Mouse (Mus musculus): Measurements from ENCODE around the gene Rbm19. TPM values are rescaled to one million over a fixed set of nuclear protein-coding genes. Genes with fewer than 3 reads are reported as not detected.

The Rbm19 gene
- total RNA-seq, 2 experiments from 2014 or later = 18.4 to 18.5 TPM

DNA sequence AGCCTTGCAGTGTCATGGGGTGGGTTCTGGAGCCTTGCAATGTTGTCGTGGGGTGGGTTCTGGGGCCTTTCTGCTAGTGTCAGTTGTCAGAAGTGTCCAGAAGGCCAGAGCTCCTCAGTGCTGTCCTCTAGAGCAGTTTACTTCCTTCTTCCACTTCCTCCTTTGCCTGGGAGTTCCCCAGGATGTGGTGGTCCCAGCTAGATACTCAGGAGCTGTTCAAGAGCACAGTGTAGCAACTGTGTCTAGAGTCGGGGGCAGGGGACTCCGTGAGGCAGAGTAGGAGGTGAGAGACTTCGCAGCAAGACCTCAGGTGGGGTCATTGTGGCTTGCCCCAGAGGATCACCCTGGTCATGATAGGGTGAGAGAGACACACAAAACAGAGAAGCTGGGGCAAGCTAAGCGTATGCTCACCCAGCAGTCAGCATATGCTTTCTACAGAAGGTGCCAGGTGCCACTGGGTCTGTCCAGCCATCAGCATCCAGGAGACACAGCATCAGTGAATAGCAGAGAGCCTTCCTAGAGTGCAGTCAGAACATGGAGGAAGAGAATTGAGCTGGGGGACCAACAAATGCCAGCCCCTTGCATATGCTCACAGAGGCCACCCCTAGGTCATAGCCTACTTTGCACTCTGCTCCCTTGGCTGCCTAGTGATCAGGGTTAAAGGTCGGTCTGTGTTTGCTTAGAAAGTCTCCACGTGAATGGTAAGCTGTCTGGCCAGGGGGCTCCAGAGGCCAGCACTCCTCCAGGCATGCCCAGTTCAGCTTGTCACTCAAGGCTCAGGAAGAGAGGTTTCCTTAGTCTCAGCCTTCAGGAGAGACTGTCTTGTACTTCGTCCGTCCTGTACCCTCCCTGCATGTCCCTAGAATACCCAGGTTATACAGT is 49.0 kb downstream of the Rbm19 start:
- DNase-seq = peak in 1 of 2 experiments; percentile 32

DNA sequence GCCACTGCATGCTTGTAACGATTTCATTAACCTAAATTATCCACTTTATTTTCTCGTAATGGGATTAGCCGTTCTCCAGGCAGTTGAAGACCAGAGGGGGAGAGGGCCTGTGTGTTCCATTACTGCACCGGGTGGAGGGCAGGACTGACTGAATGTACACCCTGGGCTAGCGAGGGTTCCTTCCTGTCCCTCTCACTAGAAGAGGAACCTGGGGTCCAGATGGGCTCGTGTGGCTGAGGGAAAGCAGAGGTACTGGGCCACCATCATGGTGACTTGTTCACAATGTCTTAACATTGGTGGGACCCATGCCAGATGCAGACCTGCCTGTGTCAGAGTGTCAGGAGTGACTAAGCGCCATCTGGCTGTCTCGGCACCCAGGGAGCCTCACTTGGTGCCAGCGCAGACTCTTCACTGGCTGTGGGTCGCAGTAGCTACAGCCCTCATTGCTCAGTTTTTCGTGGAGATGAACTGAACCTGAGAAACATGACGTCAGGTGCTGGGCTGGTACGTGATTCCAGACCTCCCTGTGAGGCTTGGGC is 51.6 kb downstream of the Rbm19 start:
- DNase-seq = no peak

DNA sequence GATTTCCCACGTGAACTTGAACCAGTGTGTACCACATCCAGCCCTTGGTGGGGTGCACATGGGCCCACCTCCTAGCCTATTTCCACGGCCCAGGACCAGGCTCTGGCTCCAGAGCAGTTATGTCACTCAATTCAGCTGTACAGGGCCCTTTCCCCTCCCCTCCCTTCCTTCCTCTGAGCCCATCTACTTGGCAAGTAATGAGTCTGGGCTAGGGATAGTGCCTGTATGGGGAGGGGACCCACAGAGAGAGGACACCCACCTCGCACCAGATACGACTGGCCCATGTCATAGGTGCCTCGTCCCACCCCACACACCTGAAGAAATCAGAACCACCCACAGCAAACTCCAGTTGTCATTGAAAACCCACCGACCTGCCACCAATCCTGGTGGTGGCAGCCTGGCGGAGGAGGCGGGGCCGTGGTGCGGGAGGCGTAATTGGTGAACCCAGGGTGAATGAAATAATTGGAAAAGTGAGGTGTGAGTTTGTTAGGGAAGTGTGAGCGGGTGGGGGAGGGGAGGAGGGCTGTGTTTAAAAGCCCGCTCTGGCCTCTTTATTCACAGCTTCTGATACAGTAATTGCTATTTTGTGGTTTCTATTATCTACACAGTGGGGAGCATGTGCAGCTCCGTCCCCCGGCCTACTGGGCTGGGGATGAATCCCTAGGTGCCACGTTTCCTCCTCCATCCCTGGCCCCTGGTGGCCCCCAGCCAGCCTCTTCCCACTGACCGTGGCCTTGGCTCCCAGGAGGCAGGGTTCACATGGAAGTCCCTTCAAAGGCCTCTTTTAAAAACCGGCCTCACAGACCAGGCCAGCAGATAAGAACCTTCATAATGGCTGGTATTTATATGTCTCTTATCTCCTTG is 55.8 kb downstream of the Rbm19 start:
- DNase-seq = no peak

DNA sequence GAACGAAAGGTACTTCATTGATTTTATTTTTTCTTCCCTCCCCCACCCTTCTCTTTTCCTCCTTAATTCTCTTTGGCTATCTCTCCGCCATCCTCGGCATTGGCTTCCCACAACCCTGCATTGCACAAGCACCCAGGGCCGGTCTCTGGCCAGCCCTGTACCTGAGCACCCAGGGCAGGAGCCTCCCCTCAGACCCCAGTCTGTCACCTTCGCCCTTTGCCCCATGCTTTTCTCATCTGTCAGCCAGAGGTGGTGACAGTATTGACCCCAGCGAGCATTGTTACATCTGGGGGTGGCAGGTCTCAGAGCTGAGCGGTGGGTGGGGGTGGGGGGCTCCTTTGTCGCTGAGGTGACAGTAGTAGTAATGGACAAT is 56.5 kb downstream of the Rbm19 start:
- DNase-seq = no peak

DNA sequence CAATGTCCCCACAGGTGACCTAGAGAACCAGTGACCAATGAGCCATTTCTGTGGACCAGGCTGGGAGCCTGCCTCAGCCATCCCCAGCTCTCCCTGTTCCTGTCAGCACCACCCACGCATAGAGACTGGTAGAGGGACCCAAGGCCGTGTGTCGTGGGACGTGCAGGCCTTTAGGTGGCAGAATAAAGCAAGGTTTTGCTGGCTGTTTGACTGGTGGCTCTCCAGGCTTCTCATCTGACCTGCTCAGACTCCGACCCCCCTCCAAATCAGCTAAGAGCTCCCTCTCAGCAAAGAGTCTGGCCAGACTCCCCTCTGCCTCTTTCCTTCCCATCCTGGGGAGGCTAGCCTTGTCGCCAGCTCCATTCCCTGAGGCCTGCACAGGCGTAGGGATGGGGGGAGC is 58.1 kb downstream of the Rbm19 start:
- DNase-seq = peak in 1 of 2 experiments; percentile 25

DNA sequence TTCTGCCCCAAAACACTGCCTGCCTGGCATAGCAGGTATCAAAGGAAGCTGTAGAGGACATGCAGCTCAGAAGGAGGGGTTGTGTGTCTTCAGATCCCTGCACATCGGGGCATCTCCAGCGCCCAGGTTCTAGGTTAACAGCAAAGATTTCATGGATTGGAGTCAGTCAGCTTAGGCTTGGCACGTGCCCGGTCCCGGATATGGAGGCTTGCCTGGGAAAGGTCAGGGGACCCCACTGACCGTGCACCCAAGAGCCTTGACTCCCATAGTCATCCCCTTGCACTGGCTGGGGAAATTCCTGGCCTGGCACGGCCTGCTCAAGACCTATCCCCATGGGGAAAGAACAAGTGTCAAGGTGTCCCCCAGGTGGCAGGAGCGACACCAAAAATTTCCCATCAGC is 59.0 kb downstream of the Rbm19 start:
- no peak for DNase-seq

DNA sequence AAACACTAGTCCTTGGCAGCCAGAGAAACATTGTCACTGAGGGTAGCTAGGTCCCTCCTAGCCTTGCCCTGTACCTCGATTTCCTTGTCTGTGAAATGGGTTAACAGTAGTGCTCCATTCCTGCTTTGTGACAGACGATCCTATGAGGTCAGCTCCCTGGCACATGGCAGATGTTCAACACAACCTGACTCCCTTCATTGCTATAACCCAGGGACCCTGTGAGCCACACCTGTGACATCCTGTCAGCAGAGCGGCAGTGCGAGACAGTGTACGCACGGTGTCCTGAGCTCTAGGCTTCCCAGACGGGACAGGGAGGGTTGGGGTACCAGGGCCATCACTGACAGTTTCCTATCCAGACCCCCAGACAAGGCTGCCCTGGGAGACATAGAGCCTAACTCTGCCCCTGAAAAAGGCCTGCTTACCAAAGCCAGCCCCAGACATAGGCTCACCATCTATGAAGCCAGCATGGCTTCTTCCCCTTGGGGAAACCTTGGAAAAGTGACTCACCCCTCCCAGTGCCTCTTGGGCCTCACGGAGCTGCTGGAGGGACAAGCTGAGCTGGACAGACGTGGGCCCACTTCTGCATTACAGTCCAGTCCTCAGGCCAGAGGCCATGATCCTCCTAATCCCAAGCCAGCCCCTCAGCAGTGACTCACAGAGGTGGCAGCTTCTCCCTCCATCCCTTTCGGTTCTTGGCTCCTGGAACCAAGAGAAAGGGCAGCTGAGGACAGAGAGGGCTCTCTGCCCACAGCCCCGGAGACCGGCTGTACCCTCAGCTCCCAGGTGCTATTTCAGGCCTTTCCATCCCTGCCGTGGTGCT is 60.2 kb downstream of the Rbm19 start:
- DNase-seq = peak; percentile 57 to 82

DNA sequence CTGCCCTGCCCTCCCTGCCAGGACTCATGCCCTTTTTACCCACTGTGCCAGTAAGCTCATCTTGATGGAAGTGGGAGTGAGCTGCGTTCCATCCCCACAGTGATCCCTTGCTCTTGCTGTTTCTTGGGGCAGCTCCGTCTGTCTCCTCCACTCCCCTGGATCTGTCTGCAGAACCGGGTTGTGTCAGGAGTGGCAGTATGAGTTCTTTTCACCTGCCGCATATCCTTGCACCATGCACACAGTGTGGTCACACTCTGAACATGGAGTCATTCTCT is 60.7 kb downstream of the Rbm19 start:
- no peak for DNase-seq

DNA sequence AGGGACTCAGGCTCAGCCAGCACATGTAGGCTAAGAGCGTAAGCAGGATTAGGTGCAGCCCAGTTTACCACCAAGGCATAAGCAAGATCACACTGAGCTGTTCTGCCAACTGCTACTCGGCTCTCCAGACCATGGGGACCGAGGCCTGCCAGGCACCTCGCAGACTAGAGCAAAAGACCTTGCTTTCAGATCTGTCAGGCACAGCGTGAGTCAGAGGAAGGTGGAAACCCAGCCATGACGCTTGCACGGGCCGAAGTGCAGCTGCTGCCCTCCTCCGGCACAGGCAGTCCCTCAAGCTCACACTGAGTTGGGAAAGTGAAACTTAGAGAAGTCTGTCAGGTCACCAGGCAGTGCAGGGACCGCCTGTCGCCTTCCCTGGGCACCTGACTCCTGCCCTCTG is 63.8 kb downstream of the Rbm19 start:
- no peak for DNase-seq

DNA sequence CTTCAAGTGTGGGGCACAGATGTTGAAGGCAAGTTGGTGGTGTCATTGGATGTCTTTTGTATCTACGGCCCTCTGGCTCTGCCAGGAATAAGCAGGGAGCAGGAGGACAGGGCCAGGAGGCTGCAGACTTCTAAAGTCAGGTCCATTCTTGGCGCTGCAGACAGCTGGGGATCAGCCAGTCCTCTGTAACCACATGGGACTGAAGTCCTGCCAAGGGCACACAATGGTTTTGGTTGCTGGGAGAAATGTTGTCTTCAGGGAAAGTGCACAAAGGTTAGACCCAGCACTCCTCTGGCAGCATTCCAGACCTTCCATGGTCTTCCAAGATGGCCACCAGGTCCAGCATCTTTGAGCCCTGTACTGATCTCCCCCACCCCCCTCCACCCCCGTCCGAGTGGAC is 65.1 kb downstream of the Rbm19 start:
- DNase-seq = peak; percentile 67 to 80

DNA sequence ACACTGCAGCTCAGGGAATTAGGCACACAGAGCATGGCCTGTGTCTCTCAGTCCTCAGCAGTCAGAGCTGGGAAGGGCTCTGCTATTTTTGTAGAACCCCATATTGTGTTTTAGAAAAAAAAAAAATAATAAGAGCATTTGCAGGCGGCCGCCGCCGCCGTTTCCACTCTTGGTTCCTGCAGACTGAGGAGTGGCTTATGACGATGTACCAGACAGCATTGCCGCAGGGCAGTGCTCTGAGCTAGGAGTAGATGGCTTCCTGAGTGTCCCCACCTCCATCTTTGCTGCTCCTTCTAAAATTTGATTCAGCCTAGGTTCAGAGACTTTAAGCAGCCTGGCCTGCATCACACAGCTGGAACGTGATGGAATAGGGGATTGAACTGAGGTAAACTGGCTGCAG is 67.1 kb downstream of the Rbm19 start:
- no peak for DNase-seq

DNA sequence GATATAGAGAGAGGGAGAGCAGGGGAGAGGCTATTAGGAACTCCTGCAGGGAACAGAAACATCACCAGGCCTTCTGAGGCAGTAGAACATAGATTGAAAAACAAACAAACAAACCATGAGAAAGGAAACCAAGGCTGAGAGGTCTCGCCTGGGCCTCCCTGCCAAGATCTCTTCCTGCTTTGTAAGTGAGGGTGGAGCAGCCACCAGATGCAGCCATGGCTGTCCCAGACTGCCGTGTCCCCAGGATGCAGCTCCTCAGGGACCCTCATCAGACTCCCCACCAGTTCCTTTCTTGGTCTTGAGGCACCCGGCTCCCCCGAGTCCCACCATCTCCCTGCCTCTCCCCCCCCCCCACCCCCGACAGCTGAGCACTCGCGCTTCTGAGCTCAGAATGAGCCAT is 67.5 kb downstream of the Rbm19 start:
- DNase-seq = peak in 1 of 2 experiments; percentile 31

DNA sequence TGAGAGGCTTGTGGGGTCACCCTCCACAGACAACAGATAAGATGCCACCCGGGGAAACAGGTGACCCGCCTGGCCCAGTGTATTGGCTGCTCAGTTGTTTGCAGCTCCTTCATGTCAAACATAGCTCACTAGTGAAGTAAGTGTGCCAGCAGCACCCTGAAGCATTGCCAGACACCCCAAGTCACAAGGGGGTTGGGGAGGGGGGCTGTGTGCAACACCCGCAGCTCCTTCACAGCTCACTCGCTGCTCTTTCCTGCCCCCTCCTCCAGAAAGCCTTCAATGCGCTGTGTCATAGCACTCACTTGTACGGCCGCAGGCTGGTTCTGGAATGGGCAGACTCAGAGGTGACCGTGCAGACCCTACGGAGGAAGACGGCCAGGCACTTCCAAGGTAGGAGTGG is 69.7 kb downstream of the Rbm19 start:
- no peak for DNase-seq

DNA sequence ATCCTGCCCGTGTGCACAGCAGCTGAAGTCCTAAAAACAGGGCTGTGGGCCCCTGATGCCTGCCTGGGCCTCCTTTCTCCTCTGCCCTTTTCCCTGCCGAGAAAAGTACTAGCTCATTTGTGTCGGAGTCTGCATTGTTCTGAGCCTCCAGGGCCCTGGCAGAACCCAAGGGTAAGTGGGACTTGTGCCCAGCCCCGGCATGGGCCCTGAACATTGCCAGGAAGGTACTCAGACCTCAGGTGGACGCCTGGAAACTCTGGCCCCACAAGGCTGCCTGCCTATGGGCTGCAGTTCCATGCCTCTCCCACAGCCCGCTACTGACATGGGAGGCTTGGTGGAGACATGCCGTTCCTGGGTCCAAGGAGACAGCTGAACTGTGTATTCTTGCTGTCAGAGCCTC is 72.3 kb downstream of the Rbm19 start:
- DNase-seq = peak in 1 of 2 experiments; percentile 29

DNA sequence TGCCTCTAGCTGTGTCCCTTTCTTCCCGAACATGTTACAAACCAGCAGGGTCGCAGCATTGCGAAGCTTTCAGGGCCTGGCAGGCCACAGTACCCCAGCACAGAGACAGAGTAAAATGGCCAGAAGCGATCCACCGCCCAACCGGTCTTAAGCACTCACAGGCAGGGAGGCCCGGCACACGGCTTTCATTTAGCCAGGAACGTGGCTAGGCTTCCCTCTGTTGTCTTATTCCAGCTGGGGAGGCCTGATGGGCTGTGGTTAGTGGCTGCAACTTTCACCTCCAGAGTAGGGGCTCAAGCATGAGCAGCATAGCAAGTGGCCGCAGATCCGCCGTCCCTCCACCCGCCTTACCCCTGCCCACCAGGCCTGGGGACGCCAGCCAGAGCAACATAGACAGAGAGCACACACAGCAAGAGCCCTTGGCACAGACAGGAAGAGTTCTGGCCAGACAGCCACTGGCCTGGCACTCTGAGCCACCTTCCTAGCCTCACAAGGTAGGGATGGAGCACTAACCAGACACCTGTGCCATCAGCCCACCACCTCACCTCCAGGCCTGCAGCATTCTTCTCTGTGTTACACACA is 73.8 kb downstream of the Rbm19 start:
- DNase-seq = no peak

DNA sequence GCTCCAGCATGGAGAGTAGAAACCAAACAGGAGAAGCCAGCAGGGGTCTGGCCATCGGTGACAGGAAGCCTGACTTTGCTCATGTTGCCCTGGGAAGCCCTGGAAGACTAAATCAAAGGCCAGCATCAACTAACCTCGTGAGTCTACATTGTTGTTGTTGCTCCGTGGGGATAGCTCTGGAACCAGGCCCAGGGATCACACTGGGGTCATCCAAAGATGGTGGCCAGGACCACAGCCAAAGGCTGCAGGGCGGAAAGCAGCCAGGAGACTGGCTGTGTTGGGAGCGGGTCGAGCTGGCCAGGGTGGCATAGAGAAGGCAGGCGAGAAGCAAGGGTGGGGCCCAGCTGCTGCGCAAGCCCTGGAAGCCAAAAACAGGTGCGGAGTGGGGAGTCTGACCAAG is 75.4 kb downstream of the Rbm19 start:
- no peak for DNase-seq

DNA sequence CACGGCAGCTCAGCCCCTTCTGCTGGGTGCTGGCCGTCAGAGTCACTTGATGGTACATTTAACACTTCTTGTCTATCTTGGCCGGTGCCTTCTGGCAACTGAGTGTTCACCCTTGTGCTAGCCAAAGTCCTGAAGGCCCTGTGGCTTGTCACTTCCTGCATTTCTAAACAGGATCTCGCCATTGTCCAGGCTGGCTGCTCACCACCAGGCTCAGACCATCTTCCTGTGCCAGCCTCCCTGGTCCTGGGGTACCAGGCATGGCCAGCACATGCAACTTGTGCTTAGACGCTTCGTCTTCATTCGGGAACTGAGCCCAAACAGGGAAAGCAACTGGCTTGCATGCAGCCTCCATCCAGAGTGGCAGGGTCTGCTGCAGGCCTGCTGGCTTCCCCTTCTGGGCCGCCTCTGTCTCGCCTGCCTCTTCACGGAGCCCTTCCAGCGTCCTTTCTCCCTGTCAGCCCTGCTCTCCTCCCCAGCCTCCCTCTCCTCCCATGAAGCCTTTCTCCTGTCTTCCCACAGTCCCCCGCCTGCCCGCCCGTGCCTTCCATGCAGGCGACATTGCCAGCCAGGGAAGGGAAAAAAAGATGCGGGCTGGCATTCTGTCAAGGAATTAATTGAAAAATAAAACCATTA is 78.2 kb downstream of the Rbm19 start:
- no peak for DNase-seq

DNA sequence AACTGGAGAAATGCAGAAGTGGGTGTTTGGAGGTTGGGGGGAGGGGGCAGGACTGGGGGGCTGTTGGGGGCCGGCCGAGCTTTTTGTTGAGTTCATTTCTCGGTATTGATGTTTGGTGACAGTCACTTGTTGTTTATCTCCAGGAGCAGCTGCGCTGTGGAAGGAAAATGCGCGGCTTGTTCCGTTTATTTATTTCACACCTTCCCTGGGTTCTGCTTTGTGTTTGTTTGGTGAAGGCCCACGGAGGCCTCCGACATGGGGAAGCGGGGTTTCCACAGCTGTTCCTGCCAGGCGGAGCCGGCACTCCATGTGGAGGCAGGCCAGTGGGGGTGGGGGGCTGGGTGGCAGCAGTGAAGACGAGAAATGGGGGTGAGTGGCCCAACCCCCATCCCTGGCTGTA is 78.7 kb downstream of the Rbm19 start:
- no peak for DNase-seq

DNA sequence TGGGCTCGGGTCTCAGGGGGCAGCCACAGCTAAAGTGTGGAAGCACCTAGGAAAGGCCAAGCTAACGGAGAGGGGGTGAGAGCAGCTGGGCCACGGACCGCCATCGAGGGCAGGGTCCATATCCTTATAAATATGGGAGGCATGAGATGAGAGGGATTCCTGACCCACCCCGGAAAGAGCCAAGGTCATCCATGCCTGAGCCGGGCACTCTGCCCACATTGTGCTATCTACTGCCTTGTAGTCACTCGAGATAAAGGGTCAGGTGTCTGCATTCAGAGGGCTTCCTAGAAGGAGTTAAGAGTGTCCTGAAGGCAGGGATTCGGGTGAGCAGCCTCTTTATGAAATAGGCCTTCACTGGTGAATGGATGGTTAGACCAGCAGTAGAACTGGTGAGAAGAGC is 80.6 kb downstream of the Rbm19 start:
- no peak for DNase-seq

DNA sequence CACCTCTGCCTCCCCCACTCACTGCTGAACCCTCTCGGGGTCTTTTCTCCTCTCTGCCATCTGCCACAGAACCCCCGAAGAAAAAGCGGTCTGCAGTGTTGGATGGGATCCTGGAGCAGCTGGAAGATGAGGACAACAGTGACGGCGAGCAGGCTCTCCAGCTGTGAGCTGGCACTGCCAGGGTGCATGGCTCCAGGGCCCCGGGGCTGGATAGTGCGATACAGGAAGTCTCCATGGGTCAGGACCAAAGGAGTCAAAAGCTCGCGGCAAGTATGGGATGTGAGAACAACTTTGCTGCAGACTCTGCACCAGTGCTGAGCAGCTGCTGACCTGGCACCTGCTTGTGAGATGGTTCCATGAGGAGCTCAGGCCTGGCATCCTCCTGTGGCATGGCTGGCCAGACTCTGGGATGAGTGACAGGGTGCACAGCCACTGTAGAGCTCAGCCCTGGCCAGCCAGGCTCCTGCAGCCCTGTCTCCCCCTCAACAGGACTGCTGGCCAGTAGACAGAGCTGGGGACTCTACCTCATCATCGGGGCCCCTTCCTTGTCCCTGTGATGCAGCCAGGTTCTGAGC is 81.6 kb downstream of the Rbm19 start:
- DNase-seq = no peak

DNA sequence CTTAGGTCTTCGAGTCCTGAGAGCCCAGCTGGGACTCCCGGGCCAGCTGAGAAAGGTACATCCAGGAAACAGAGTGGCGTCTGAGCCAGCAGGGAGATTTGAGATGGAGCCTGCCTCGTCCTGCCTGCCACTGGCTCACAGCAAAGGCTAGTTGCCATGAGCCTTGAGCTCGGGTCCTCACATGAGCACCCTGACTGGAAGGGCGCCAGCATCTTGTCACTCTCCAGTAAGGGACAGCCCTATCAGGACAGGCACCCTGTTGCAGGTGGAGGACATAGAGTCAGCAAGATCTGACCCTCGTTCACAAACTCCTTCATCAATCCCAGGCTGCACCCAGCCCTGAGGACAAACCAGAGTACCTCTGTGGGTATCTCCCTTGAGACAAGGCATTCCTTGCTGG is 83.6 kb downstream of the Rbm19 start:
- DNase-seq = no peak

Measured in heart, adult 18-20 months (tissue).